In the genomic region with DNA sequence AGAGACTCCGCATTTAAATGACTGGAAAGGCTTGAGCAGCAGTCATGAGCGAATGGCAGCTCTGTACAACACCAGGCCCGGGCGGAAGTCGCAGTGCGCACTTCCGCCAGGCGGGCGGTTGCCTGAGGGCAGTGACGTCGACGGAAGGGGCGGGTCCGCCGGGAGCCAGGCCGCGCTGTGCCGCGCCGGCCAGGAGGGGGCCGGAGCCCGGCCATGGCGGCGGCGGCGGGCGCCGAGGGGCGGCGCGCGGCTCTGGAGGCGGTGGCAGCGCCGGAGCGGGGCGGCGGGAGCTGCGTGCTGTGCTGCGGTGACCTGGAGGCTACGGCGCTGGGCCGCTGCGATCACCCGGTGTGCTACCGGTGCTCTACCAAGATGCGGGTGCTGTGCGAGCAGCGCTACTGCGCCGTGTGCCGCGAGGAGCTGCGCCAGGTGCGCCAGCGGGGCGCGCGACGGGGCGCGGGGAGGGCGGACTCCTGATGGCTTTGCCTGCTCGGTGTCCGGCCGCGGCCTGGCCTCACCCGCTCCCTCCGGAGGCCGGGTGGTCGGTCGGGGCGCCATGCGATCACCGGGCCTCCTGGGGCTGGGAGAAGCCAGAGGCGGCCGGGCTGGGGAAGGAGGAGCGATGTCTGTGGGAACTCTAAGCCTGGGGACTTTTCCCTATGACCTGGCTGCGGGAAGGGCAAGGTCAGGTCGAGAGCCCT, we compare ENCODE assay signal across 8 mouse cellular contexts. TPM values are rescaled to one million over a fixed set of nuclear protein-coding genes. Genes with fewer than 3 reads are reported as not detected.
A peak's percentile ranks its signal among the peaks of the same experiment; 100 is the strongest.
DNase-seq lines count a peak whose midpoint lies in the region; ATAC-seq and TF ChIP-seq lines count a peak whose summit lies in the region.

A gene (plus strand): TSS at position 143 of the 701 bp plus-strand sequence.

- peaks cover 7 to 22% of the 10 kb centered on the region in 2 experiments; a peak in 3 of 4 replicates for H3K4me1 ChIP-seq in ES-E14 (ENCODE audit: control insufficient read depth in 2 of 2, insufficient read depth in 2 of 2, low read length in 2 of 2, poor library complexity in 1 of 2)
- H3K4me1 ChIP-seq in forebrain, embryonic 16.5 days (replicated peaks; ENCODE audit: control insufficient read depth, insufficient read depth, low read length), result peaks cover 30% of the 10 kb centered on the region
- H3K4me1 ChIP-seq in lung, embryonic 14.5 days (ENCODE audit: insufficient read depth), result peaks cover 23% of the 10 kb centered on the region
- H3K4me1 ChIP-seq in olfactory bulb, adult 2 months (ENCODE audit: control insufficient read depth, insufficient read depth, low read length), result peaks cover 23% of the 10 kb centered on the region
- peaks cover 20% of the 10 kb centered on the region for H3K4me1 ChIP-seq in thymus, adult 2 months (replicated peaks; ENCODE audit: control insufficient read depth, insufficient read depth, low read length)

- ATAC-seq in forebrain, embryonic 16.5 days, result peak; percentile 99
- ATAC-seq in lung, embryonic 14.5 days (ENCODE audit: insufficient read depth), result peak; percentile 99

- peak within 1 kb of the TSS; percentile 94 to 98 for H3K4me3 ChIP-seq in ES-E14 (ENCODE audit: insufficient read depth in 1 of 2, low read depth in 1 of 2, low read length in 2 of 2, poor library complexity in 1 of 2, severe bottlenecking in 1 of 2)
- H3K4me3 ChIP-seq in forebrain, embryonic 16.5 days (replicated peaks; ENCODE audit: low read length), result peak within 1 kb of the TSS; percentile 95
- peak within 1 kb of the TSS; percentile 90 for H3K4me3 ChIP-seq in layer of hippocampus, adult 2 months
- H3K4me3 ChIP-seq in lung, embryonic 14.5 days (ENCODE audit: low read depth, low read length), result peak within 1 kb of the TSS; percentile 100
- peak within 1 kb of the TSS; percentile 81 for H3K4me3 ChIP-seq in olfactory bulb, adult 2 months (ENCODE audit: insufficient read depth, low read depth, low read length)
- H3K4me3 ChIP-seq in thymus, adult 2 months (ENCODE audit: control insufficient read depth, insufficient read depth, low read length), result peak within 1 kb of the TSS; percentile 77

- peak; percentile 97 for TF ChIP-seq POLR2A in olfactory bulb, adult 2 months (IDR thresholded peaks at IDR 0.05; ENCODE audit: insufficient read depth, low read depth, low read length)
- peak; percentile 96 for TF ChIP-seq POLR2A in thymus, adult 2 months (IDR thresholded peaks at IDR 0.05; ENCODE audit: control insufficient read depth, extremely low read depth, insufficient read depth, low read length, poor library complexity)

- in situ Hi-C loops in ES-E14 (cut with MboI; ENCODE audit: low sequenced_read_pairs in 2 of 2, unreplicated experiment in 2 of 2), result no loop called here

- H3K36me3 ChIP-seq in ES-E14 (ENCODE audit: control insufficient read depth, insufficient read depth, low read length, poor library complexity, severe bottlenecking), result no peaks in the 10 kb centered on the region
- H3K36me3 ChIP-seq in forebrain, embryonic 16.5 days (ENCODE audit: control insufficient read depth, insufficient read depth), result no peaks in the 10 kb centered on the region
- H3K36me3 ChIP-seq in lung, embryonic 14.5 days (ENCODE audit: insufficient read depth), result peaks cover 3% of the 10 kb centered on the region; the same call in 1 of the 2 replicates
- no peaks in the 10 kb centered on the region for H3K36me3 ChIP-seq in thymus, adult 2 months (ENCODE audit: control insufficient read depth, insufficient read depth, low read length)

- H3K9ac ChIP-seq in ES-E14 (ENCODE audit: insufficient read depth, low read depth, low read length, poor library complexity, severe bottlenecking), result peak within 1 kb of the TSS; percentile 97
- peak within 1 kb of the TSS; percentile 96 for H3K9ac ChIP-seq in forebrain, embryonic 16.5 days (replicated peaks; ENCODE audit: low read depth, low read length)
- peak within 1 kb of the TSS; percentile 97 for H3K9ac ChIP-seq in lung, embryonic 14.5 days

- peak within 1 kb of the TSS; percentile 81 for H3K27ac ChIP-seq in ES-E14 (ENCODE audit: insufficient read depth, low read depth, low read length, poor library complexity, severe bottlenecking)
- peak within 1 kb of the TSS; percentile 86 for H3K27ac ChIP-seq in forebrain, embryonic 16.5 days (ENCODE audit: low read length)
- H3K27ac ChIP-seq in layer of hippocampus, adult 2 months, result peak within 1 kb of the TSS; percentile 94
- peak within 1 kb of the TSS; percentile 84 for H3K27ac ChIP-seq in lung, embryonic 14.5 days (ENCODE audit: low read depth)
- H3K27ac ChIP-seq in olfactory bulb, adult 2 months (ENCODE audit: insufficient read depth, low read depth, low read length), result peak within 1 kb of the TSS; percentile 43
- peak within 1 kb of the TSS; percentile 9; the same call in 1 of the 2 replicates for H3K27ac ChIP-seq in thymus, adult 2 months (ENCODE audit: control insufficient read depth, insufficient read depth, low read length)

- under 1% methylated on average over 60 of the region's 80 CpGs for WGBS in forebrain, embryonic 16.5 days
- WGBS in lung, embryonic 14.5 days, result under 1% methylated on average over 79 of the region's 80 CpGs
- under 1% methylated on average over 71 of the region's 80 CpGs for WGBS in olfactory bulb, adult 2 months
- WGBS in thymus, adult 2 months, result under 1% methylated on average over 74 of the region's 80 CpGs

- intact Hi-C loops in heart, postnatal 36 days (cut with DNase I), result loop anchor here (2.0 to 5.0 kb wide), 4 partner anchors 25 to 192 kb away; a partner anchor contains a TSS

- peak; percentile 78 for DNase-seq in ES-E14 (ENCODE audit: low read depth, low spot score)
- peak; percentile 94 for DNase-seq in cerebellum, adult 11-12 months
- peak; percentile 96 to 98 for DNase-seq in heart, postnatal 36 days
- peak; percentile 95 to 97 for DNase-seq in layer of hippocampus, adult 2 months (ENCODE audit: low spot score in 2 of 2)
- DNase-seq in lung, embryonic 14.5 days, result peak; percentile 98
- DNase-seq in thymus, adult 2 months, result peak; percentile 95

- no peaks in the 10 kb centered on the region for H3K27me3 ChIP-seq in forebrain, embryonic 16.5 days (replicated peaks; ENCODE audit: control insufficient read depth, insufficient read depth, low read length)
- H3K27me3 ChIP-seq in lung, embryonic 14.5 days (ENCODE audit: insufficient read depth, low read length), result no peaks in the 10 kb centered on the region
- H3K27me3 ChIP-seq in thymus, adult 2 months (ENCODE audit: control insufficient read depth, insufficient read depth, low read length), result no peaks in the 10 kb centered on the region

- H3K9me3 ChIP-seq in ES-E14 (ENCODE audit: control insufficient read depth, insufficient read depth, low read depth, low read length), result no peaks in the 10 kb centered on the region
- H3K9me3 ChIP-seq in forebrain, embryonic 16.5 days (ENCODE audit: control insufficient read depth, low read length), result no peaks in the 10 kb centered on the region
- H3K9me3 ChIP-seq in lung, embryonic 14.5 days (ENCODE audit: low read depth, low read length), result no peaks in the 10 kb centered on the region

- peak; percentile 66 for TF ChIP-seq CTCF in layer of hippocampus, adult 2 months (conservative IDR thresholded peaks at IDR 0.05)
- TF ChIP-seq CTCF in lung, embryonic 14.5 days (IDR thresholded peaks at IDR 0.05; ENCODE audit: low read depth), result peak; percentile 14; the same call in 1 of the 2 replicates
- no peak for TF ChIP-seq CTCF in olfactory bulb, adult 2 months (IDR thresholded peaks at IDR 0.05; ENCODE audit: insufficient read depth, low read depth, low read length)
- peak; percentile 77 for TF ChIP-seq CTCF in thymus, adult 2 months (IDR thresholded peaks at IDR 0.05; ENCODE audit: borderline replicate concordance, control insufficient read depth, extremely low read depth, insufficient read depth, low read length, poor library complexity)

- peak within 1 kb of the TSS; percentile 93 for H3K4me2 ChIP-seq in forebrain, embryonic 16.5 days (ENCODE audit: low read length)
- peak within 1 kb of the TSS; percentile 95 for H3K4me2 ChIP-seq in lung, embryonic 14.5 days

TF ChIP-seq in ES-E14, 5 proteins besides CTCF, POLR2A, EP300 and RAD21:
- no peak for TF ChIP-seq ZC3H11A (IDR thresholded peaks at IDR 0.05; ENCODE audit: borderline replicate concordance, low read depth, low read length)
- no peak for TF ChIP-seq MAFK (IDR thresholded peaks at IDR 0.05; ENCODE audit: insufficient read depth, low read depth, low read length)
- TF ChIP-seq HCFC1 (IDR thresholded peaks at IDR 0.05; ENCODE audit: borderline replicate concordance, insufficient read depth, low read length), result peak; percentile 80
- no peak for TF ChIP-seq CHD2 (IDR thresholded peaks at IDR 0.05; ENCODE audit: low read depth, low read length)
- no peak for TF ChIP-seq ZNF384 (IDR thresholded peaks at IDR 0.05; ENCODE audit: low read depth, low read length)
TF ChIP-seq in ES-E14: peak in this region for 1.

RNA-seq across cellular contexts. Expression of the gene that starts here (rescaled TPM):
- total RNA-seq in ES-E14 (2012; rRNA removed), result 39.7 and 55.9 TPM in 2 replicates
- 17.9 and 22.0 TPM in 2 replicates for polyA plus RNA-seq in forebrain, embryonic 16.5 days (2015; fragmentation: Nextera tagmentation; extraction: Ambion mirVana)
- total RNA-seq in heart, postnatal 36 days (2021), result 10 to 100 TPM; 17.3 to 19.0 TPM
- total RNA-seq in layer of hippocampus, adult 2 months (2021), result 10 to 100 TPM; 36.6 to 43.9 TPM
- 32.9 and 34.0 TPM in 2 replicates for polyA plus RNA-seq in lung, embryonic 14.5 days (2014; fragmentation: Nextera tagmentation; extraction: Ambion mirVana)
- polyA plus RNA-seq in olfactory bulb, adult 2 months (2012; ENCODE audit: insufficient read depth, insufficient read length, low replicate concordance, missing spikeins), result not detected in 2 replicates
- polyA plus RNA-seq in thymus, adult 2 months (2012; rRNA removed), result 118 and 123 TPM in 2 replicates

Comparison
In these comparisons a context has a peak if more than half of its experiments do, and no peak if none do; other contexts are left out.
1. Peak in every context shown above with its lines: DNase-seq, ATAC-seq, H3K4me3 ChIP-seq and H3K27ac ChIP-seq.
2. RNA of the gene that starts here (polyA plus RNA-seq): 118 to 123 TPM in thymus, adult 2 months, 32.9 to 34.0 TPM in lung, embryonic 14.5 days and 17.9 to 22.0 TPM in forebrain, embryonic 16.5 days; not detected in olfactory bulb, adult 2 months; every median in the first group is over 10 times any median in the second.
3. H3K27ac ChIP-seq: peak in every context shown above with its lines; median percentile 94 in layer of hippocampus, adult 2 months; 86 in forebrain, embryonic 16.5 days; 84 in lung, embryonic 14.5 days; 81 in ES-E14; 43 in olfactory bulb, adult 2 months; 9 in thymus, adult 2 months.